Mouse (Mus musculus) intestine, embryonic 16.5 days (tissue): ENCODE measurements around the gene Herc1. TPM values are rescaled to one million over a fixed set of nuclear protein-coding genes. Genes with fewer than 3 reads are reported as not detected.
"Not testable (repeated sequence)": the region's sequence is repeated elsewhere in the genome, so short reads cannot be mapped to it uniquely, and the experiment has no call there.

Source experiments
- ATAC-seq: fragments of 200-750 bp; cut with Nextera tagmentation; 2 replicates; pipeline ENCODE4 v1.8.0; 2017; ENCODE audit warnings: moderate TSS enrichment, moderate library complexity
- H3K27ac ChIP-seq: fragments of 300-500 bp; sonication (generic); 2 replicates; pipeline ENCODE4 v1.5.1; 2014; ENCODE audit warnings: mild to moderate bottlenecking, low read length
- H3K27me3 ChIP-seq: fragments of 300-500 bp; sonication (generic); replicated peaks from 2 replicates; pipeline ENCODE4 v1.6.1; 2014; ENCODE audit warnings: low read length, control low read depth, mixed read lengths; ENCODE audit not compliant: control insufficient read depth, insufficient read depth
- H3K36me3 ChIP-seq: fragments of 300-500 bp; sonication (generic); 2 replicates; pipeline ENCODE4 v1.6.1; 2014; ENCODE audit warnings: low read length, control low read depth; ENCODE audit not compliant: control insufficient read depth, insufficient read depth
- H3K4me1 ChIP-seq: fragments of 300-500 bp; sonication (generic); 2 replicates; pipeline ENCODE4 v1.6.1; 2014; ENCODE audit warnings: low read length, control low read depth, mixed read lengths; ENCODE audit not compliant: control insufficient read depth, insufficient read depth
- H3K4me2 ChIP-seq: fragments of 300-500 bp; sonication (generic); 2 replicates; pipeline ENCODE4 v1.6.1; 2014; ENCODE audit warnings: low read depth, low read length, control low read depth
- H3K4me3 ChIP-seq: fragments of 300-500 bp; sonication (generic); 2 replicates; pipeline ENCODE4 v1.5.1; 2014; ENCODE audit warnings: mild to moderate bottlenecking, low read length
- H3K9ac ChIP-seq: fragments of 300-500 bp; sonication (generic); 2 replicates; pipeline ENCODE4 v1.6.1; 2014; ENCODE audit warnings: low read depth, low read length
- H3K9me3 ChIP-seq: fragments of 300-500 bp; sonication (generic); 2 replicates; pipeline ENCODE4 v1.6.1; 2016; ENCODE audit warnings: low read length, control low read depth; ENCODE audit not compliant: control insufficient read depth
- WGBS: fragments of 180-500 bp; shearing (Covaris S2); extraction: QIAGEN DNeasy Blood & Tissue Kit; methylation state at CpG from one replicate; pipeline ENCODE4 v1.1.7; 2014; 5-methylcytosine and 5-hydroxymethylcytosine counted together
- polyA plus RNA-seq: library from polyadenylated mRNA; unstranded; fragments of >200 nt; fragmentation: Nextera tagmentation; extraction: Ambion mirVana; gene quantifications from 2 replicates; pipeline ENCODE4 v1.2.1, GENCODE M21; 2015

Herc1 gene
- polyA plus RNA-seq, 1 experiment from 2014 or later, result 13.8 TPM

GRCm38 (mm10) chr9:66370847-66371246 is 20.6 kb downstream of the Herc1 start:
- WGBS, result 42% methylated on average over 3 of the region's 3 CpGs
- H3K36me3 ChIP-seq, result no peaks in the 10 kb centered on the region
- ATAC-seq, result no peak

GRCm38 (mm10) chr9:66373432-66373831 is 23.2 kb downstream of the Herc1 start:
- 89% methylated on average over 3 of the region's 3 CpGs for WGBS
- Histone ChIP-seq H3K4me2 (no peak overlapping the region), H3K4me1 (no peaks in the 10 kb centered on the region), H3K9ac (no peak overlapping the region), H3K27ac (no peak overlapping the region), H3K27me3 (no peaks in the 10 kb centered on the region), H3K9me3 (no peaks in the 10 kb centered on the region), H3K4me3 (no peak overlapping the region), H3K36me3 (no peaks in the 10 kb centered on the region)
- no peak for ATAC-seq

More at GRCm38 (mm10) chr9:66370847-66371246, 20.6 kb downstream of the Herc1 start:
- no peak overlapping the region for H3K27ac ChIP-seq
- H3K4me2 ChIP-seq, result no peak overlapping the region
- no peaks in the 10 kb centered on the region for H3K9me3 ChIP-seq
- H3K9ac ChIP-seq, result no peak overlapping the region
- no peaks in the 10 kb centered on the region for H3K4me1 ChIP-seq
- H3K27me3 ChIP-seq, result no peaks in the 10 kb centered on the region
- H3K4me3 ChIP-seq, result no peak overlapping the region

- Histone ChIP-seq H3K4me1 (no peaks in the 10 kb centered on the region), H3K4me2 (no peak overlapping the region), H3K27me3 (no peaks in the 10 kb centered on the region), H3K9ac (no peak overlapping the region), H3K4me3 (no peak overlapping the region), H3K36me3 (no peaks in the 10 kb centered on the region), H3K27ac (no peak overlapping the region), H3K9me3 (no peaks in the 10 kb centered on the region)
- ATAC-seq, result no peak
Observed at GRCm38 (mm10) chr9:66374495-66375478, 24.5 kb downstream of the Herc1 start.

GRCm38 (mm10) chr9:66383417-66383816 is 33.2 kb downstream of the Herc1 start:
- no peak for ATAC-seq
- Histone ChIP-seq H3K4me2 (no peak overlapping the region), H3K4me1 (no peaks in the 10 kb centered on the region), H3K9ac (no peak overlapping the region), H3K9me3 (no peaks in the 10 kb centered on the region), H3K27ac (no peak overlapping the region), H3K4me3 (no peak overlapping the region), H3K36me3 (no peaks in the 10 kb centered on the region), H3K27me3 (no peaks in the 10 kb centered on the region)
- WGBS, result 87% methylated on average over 3 of the region's 3 CpGs

- 92% methylated on average over 2 of the region's 2 CpGs for WGBS
- ATAC-seq, H3K4me3 ChIP-seq, H3K4me2 ChIP-seq, H3K9me3 ChIP-seq, H3K36me3 ChIP-seq, H3K27ac ChIP-seq, H3K4me1 ChIP-seq, H3K9ac ChIP-seq, H3K27me3 ChIP-seq: not testable (repeated sequence)
Observed at GRCm38 (mm10) chr9:66390338-66390737, 40.1 kb downstream of the Herc1 start.

GRCm38 (mm10) chr9:66393304-66393703 is 43.1 kb downstream of the Herc1 start:
- no peak for ATAC-seq
- Histone ChIP-seq H3K36me3 (0 out of 2 replicates have a peak, but pooled peaks cover 4% of the 10 kb centered on the region), H3K9me3 (no peaks in the 10 kb centered on the region), H3K9ac (no peak overlapping the region), H3K27me3 (no peaks in the 10 kb centered on the region), H3K27ac (no peak overlapping the region), H3K4me2 (no peak overlapping the region), H3K4me1 (no peaks in the 10 kb centered on the region), H3K4me3 (no peak overlapping the region)
- 75% methylated on average over 5 of the region's 5 CpGs for WGBS

GRCm38 (mm10) chr9:66423492-66423891 is 73.2 kb downstream of the Herc1 start:
- ATAC-seq, result no peak

GRCm38 (mm10) chr9:66440007-66440406 is 89.8 kb downstream of the Herc1 start:
- Histone ChIP-seq H3K27ac (no peak overlapping the region), H3K4me2 (no peak overlapping the region), H3K9me3 (no peaks in the 10 kb centered on the region), H3K4me3 (no peak overlapping the region), H3K27me3 (no peaks in the 10 kb centered on the region), H3K36me3 (peaks cover 5% of the 10 kb centered on the region; the same call in 1 of the 2 replicates), H3K4me1 (no peaks in the 10 kb centered on the region), H3K9ac (no peak overlapping the region)
- 90% methylated on average over 8 of the region's 8 CpGs for WGBS
- ATAC-seq, result no peak

More at GRCm38 (mm10) chr9:66423492-66423891, 73.2 kb downstream of the Herc1 start:
- no peak overlapping the region for H3K4me3 ChIP-seq
- no peaks in the 10 kb centered on the region for H3K36me3 ChIP-seq
- no peaks in the 10 kb centered on the region for H3K9me3 ChIP-seq
- H3K4me2 ChIP-seq, result no peak overlapping the region
- no peak overlapping the region for H3K9ac ChIP-seq
- H3K27ac ChIP-seq, result no peak overlapping the region
- H3K4me1 ChIP-seq, result no peaks in the 10 kb centered on the region
- no peaks in the 10 kb centered on the region for H3K27me3 ChIP-seq

- Histone ChIP-seq H3K4me3 (no peak overlapping the region), H3K27me3 (no peaks in the 10 kb centered on the region), H3K4me2 (no peak overlapping the region), H3K9me3 (no peaks in the 10 kb centered on the region), H3K4me1 (no peaks in the 10 kb centered on the region), H3K27ac (no peak overlapping the region), H3K9ac (no peak overlapping the region), H3K36me3 (peaks cover 11% of the 10 kb centered on the region)
- WGBS, result 73% methylated on average over 5 of the region's 5 CpGs
- ATAC-seq, result no peak
Observed at GRCm38 (mm10) chr9:66448253-66448652, 98.0 kb downstream of the Herc1 start.
